Mouse (Mus musculus) cerebellum, adult 2 months (tissue): ENCODE results near the gene Crybg2.

ENCODE experiments used
- CTCF ChIP-seq: fragments of 200-500 bp; IDR thresholded peaks from 2 replicates; pipeline ENCODE4 v1.5.1; 2011; ENCODE audit warnings: low read depth, mild to moderate bottlenecking, control low read depth, low read length, moderate library complexity, borderline replicate concordance; ENCODE audit not compliant: insufficient read depth
- POLR2A ChIP-seq: fragments of 200-500 bp; IDR thresholded peaks from 2 replicates; pipeline ENCODE4 v1.6.1; 2011; ENCODE audit warnings: low read length, control low read depth, borderline replicate concordance; ENCODE audit not compliant: insufficient read depth

DNA sequence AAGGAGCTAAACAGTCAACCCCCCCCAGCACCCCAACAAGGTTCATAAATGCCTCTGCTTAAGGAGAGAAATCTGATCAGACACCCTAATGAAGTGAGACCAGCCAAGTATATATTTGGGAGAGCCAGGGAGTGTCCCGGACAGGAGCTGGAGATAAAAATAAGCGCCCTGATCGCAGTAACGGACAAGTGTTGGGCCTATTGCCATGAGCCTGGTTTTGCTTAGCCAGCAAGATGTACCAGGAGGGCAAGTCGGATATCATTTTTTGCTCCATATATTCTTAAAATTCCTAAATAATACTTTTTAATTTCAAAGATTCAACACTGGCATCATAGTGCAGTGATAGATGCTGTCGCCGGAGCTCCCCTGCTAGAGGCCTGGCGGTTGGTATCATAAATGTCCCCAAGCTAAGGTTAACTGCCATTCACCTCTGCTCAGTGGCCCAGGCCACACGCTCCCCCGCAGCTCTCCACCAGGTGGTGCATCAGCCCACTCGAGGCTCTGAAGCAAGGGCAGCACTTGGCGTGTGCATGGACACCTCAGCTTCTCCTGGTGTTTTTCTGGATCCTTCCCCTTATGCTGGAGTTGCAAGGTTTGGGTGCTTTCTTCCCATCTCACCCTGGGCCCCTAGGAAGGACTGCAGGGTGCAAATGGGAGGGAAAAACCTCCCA lies 47.6 kb upstream of the Crybg2 start:
- peak; percentile 26; the same call in 1 of the 2 replicates for TF ChIP-seq CTCF
- TF ChIP-seq POLR2A, result no peak
